Mouse (Mus musculus) heart, adult 2 months (tissue): ENCODE data around the gene Cbx8.

Experiments used
- CTCF ChIP-seq: fragments of 200-600 bp; IDR thresholded peaks from 2 replicates; pipeline ENCODE4 v1.8.1; 2022; ENCODE audit warnings: antibody characterized with exemption, mild to moderate bottlenecking, moderate library complexity
- POLR2A ChIP-seq: fragments of 200-500 bp; IDR thresholded peaks from 2 replicates; pipeline ENCODE4 v1.6.1; 2011; ENCODE audit warnings: mild to moderate bottlenecking, low read depth, low read length, control low read depth; ENCODE audit not compliant: insufficient read depth

GRCm38 (mm10) chr11:119081839-119082637 lies 41.3 kb upstream of the Cbx8 start:
- TF ChIP-seq POLR2A = no peak
- TF ChIP-seq CTCF = peak; percentile 78
